ENCODE assay signal across 8 mouse cellular contexts in the genomic region with DNA sequence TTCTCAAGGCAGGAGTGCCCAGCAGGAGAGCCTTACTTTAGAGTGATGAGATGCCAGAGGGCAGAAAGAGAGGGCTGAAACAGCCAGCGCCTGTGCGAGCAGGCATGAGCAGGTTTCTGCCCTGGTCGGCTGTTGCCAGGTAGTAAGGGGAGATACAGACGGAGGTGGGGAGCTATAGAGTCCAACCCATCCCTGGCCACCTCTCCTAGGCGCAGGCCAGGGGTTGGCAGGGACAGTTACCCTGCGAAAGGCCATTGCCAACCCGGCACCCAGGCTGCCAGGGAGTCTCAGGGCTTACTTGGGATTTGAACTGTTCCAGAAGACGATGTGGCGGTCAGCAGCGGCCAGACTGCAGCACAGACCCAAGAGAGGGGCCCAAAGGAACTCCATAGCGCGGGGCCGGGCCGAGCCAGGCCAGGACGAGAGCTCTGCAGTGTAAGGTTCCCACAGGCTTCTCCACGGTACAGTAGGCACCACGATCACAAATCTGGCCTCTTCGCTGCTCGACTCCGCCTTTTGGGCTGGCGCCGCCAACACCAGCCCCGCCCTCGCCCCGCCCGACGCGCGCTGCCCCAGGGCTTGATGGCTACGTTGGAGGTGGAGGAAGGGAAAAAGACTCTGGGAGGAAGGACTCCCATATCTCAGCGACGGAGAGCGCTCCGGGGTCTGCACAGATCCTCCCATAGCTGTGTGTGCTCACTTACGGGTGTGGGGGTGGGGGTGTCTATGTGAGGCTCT. TPM values are rescaled to one million over a fixed set of nuclear protein-coding genes. Genes with fewer than 3 reads are reported as not detected.
DNase-seq lines count a peak whose midpoint lies in the region; ATAC-seq and TF ChIP-seq lines count a peak whose summit lies in the region.

No protein-coding gene starts in this region.

- H3K4me1 ChIP-seq in heart, adult 2 months (ENCODE audit: control insufficient read depth, insufficient read depth, low read length): peaks cover 15% of the 10 kb centered on the region
- H3K4me1 ChIP-seq in liver, adult 2 months (ENCODE audit: control insufficient read depth, insufficient read depth, low read length): peaks cover 25% of the 10 kb centered on the region
- H3K4me1 ChIP-seq in midbrain, postnatal 0 days (ENCODE audit: insufficient read depth, low read length): peaks cover 7% of the 10 kb centered on the region

- no peaks in the 10 kb centered on the region for H3K79me2 ChIP-seq in heart, adult 2 months (replicated peaks; ENCODE audit: control insufficient read depth, insufficient read depth, low read length)
- H3K79me2 ChIP-seq in liver, adult 2 months (ENCODE audit: control insufficient read depth, insufficient read depth, low read length): peaks cover 33% of the 10 kb centered on the region; the same call in 1 of the 2 replicates

- H3K4me3 ChIP-seq in heart, adult 2 months: peak overlapping the region; percentile 84
- H3K4me3 ChIP-seq in liver, adult 2 months (ENCODE audit: insufficient read depth, low read depth, low read length): peak overlapping the region; percentile 86
- peak overlapping the region; percentile 41 for H3K4me3 ChIP-seq in midbrain, postnatal 0 days (ENCODE audit: low read depth, low read length)

- intact Hi-C loops in heart, adult 2 months (cut with DNase I): loop anchor here (1.0 to 2.0 kb wide), 2 partner anchors 9 to 69 kb away; a partner anchor contains a TSS

- 3% methylated on average over 35 of the region's 35 CpGs for WGBS in heart, adult 2 months
- WGBS in liver, adult 2 months: 3% methylated on average over 35 of the region's 35 CpGs
- 4% methylated on average over 34 of the region's 35 CpGs for WGBS in midbrain, postnatal 0 days

- peak; percentile 78 for TF ChIP-seq EP300 in heart, adult 2 months (IDR thresholded peaks at IDR 0.05; ENCODE audit: insufficient read depth, low read depth, low read length)

- no peaks in the 10 kb centered on the region for H3K9me3 ChIP-seq in midbrain, postnatal 0 days (ENCODE audit: low read length)

- ATAC-seq in midbrain, postnatal 0 days (ENCODE audit: low FRiP score): peak; percentile 36

- H3K27me3 ChIP-seq in heart, adult 2 months (ENCODE audit: control insufficient read depth, insufficient read depth, low read length): no peaks in the 10 kb centered on the region
- H3K27me3 ChIP-seq in liver, adult 2 months (ENCODE audit: control insufficient read depth, insufficient read depth, low read length): no peaks in the 10 kb centered on the region
- peaks cover 7% of the 10 kb centered on the region; the same call in 1 of the 2 replicates for H3K27me3 ChIP-seq in midbrain, postnatal 0 days (ENCODE audit: insufficient read depth, low read length)
- H3K27me3 ChIP-seq in splenic B cell, adult 2 months (ENCODE audit: control insufficient read depth, insufficient read depth, low read length, poor library complexity, severe bottlenecking): no peaks in the 10 kb centered on the region

- H3K27ac ChIP-seq in heart, adult 2 months: peak overlapping the region; percentile 99
- peak overlapping the region; percentile 94 for H3K27ac ChIP-seq in liver, adult 2 months (replicated peaks; ENCODE audit: insufficient read depth, low read depth, low read length)
- peak overlapping the region; percentile 51; the same call in 1 of the 2 replicates for H3K27ac ChIP-seq in midbrain, postnatal 0 days (ENCODE audit: low read depth, low read length)

- peak overlapping the region; percentile 82 for H3K9ac ChIP-seq in heart, adult 2 months (ENCODE audit: low read depth, low read length)
- peak overlapping the region; percentile 84 for H3K9ac ChIP-seq in liver, adult 2 months (ENCODE audit: low read depth, low read length)
- peak overlapping the region; percentile 59 for H3K9ac ChIP-seq in midbrain, postnatal 0 days (replicated peaks; ENCODE audit: low read length, poor library complexity, severe bottlenecking)

- TF ChIP-seq CTCF in heart, adult 2 months (IDR thresholded peaks at IDR 0.05): no peak
- no peak for TF ChIP-seq CTCF in liver, adult 2 months (IDR thresholded peaks at IDR 0.05; ENCODE audit: low read depth, low read length)
- TF ChIP-seq CTCF in midbrain, postnatal 0 days (IDR thresholded peaks at IDR 0.05): no peak

- peak; percentile 94 for DNase-seq in 3134 (ENCODE audit: extremely low read depth, insufficient read length, low spot score)
- peak; percentile 82 for DNase-seq in adrenal gland, adult 8-10 months
- DNase-seq in embryo, embryonic 9.5 days (ENCODE audit: extremely low spot score): peak; percentile 87
- DNase-seq in heart, adult 2 months: peak; percentile 91 to 92
- peak; percentile 91 to 92 for DNase-seq in kidney, adult 8-10 months
- DNase-seq in liver, adult 2 months (ENCODE audit: extremely low read depth, low read depth, low spot score): peak; percentile 87
- peak; percentile 79 for DNase-seq in midbrain, postnatal 0 days (ENCODE audit: low spot score)
- peak; percentile 65 for DNase-seq in splenic B cell, adult 2 months (ENCODE audit: low read depth, low spot score)

- H3K36me3 ChIP-seq in heart, adult 2 months (ENCODE audit: control insufficient read depth, insufficient read depth, low read length): peaks cover 10% of the 10 kb centered on the region; the same call in 1 of the 2 replicates
- H3K36me3 ChIP-seq in liver, adult 2 months (ENCODE audit: control insufficient read depth, insufficient read depth, low read length): peaks cover 15% of the 10 kb centered on the region
- H3K36me3 ChIP-seq in midbrain, postnatal 0 days (ENCODE audit: insufficient read depth, low read length): no peaks in the 10 kb centered on the region
- H3K36me3 ChIP-seq in splenic B cell, adult 2 months (ENCODE audit: control insufficient read depth, insufficient read depth, low read length, poor library complexity, severe bottlenecking): no peaks in the 10 kb centered on the region

- H3K4me2 ChIP-seq in midbrain, postnatal 0 days (ENCODE audit: low read depth, low read length, poor library complexity, severe bottlenecking): peak overlapping the region; percentile 88

- TF ChIP-seq POLR2A in heart, adult 2 months (IDR thresholded peaks at IDR 0.05; ENCODE audit: insufficient read depth, low read depth, low read length): peak; percentile 98
- peak; percentile 98 for TF ChIP-seq POLR2A in liver, adult 2 months (IDR thresholded peaks at IDR 0.05; ENCODE audit: extremely low read depth, insufficient read depth, low read length)

RNA-seq across cellular contexts. Expression of a gene that starts 1.6 kb away (rescaled TPM):
- 10 to 100 TPM; 15.9 to 28.0 (median 21.0) TPM for total RNA-seq in adrenal gland, adult 8-10 months (2022)
- total RNA-seq in heart, adult 2 months (2021): 10 to 100 TPM; 22.6 to 28.4 TPM
- polyA plus RNA-seq in heart, adult 2 months (2012; rRNA removed): 39.6 and 44.4 TPM in 2 replicates
- total RNA-seq in liver, adult 2 months (2014; rRNA removed): 22.1 and 35.2 TPM in 2 replicates
- polyA plus RNA-seq in liver, adult 2 months (2012; rRNA removed): 73.1 and 73.4 TPM in 2 replicates
- total RNA-seq in midbrain, postnatal 0 days (2014; rRNA removed): 6.6 and 7.1 TPM in 2 replicates
- polyA plus RNA-seq in midbrain, postnatal 0 days (2015; fragmentation: Nextera tagmentation; extraction: Ambion mirVana): 8.9 and 9.4 TPM in 2 replicates

RNA-seq across cellular contexts. Expression of a gene that starts 9.0 kb away (rescaled TPM):
- 10 to 100 TPM; 54.2 to 80.1 (median 64.9) TPM for total RNA-seq in adrenal gland, adult 8-10 months (2022)
- total RNA-seq in heart, adult 2 months (2021): 10 to 100 TPM; 17.3 to 23.3 TPM
- polyA plus RNA-seq in heart, adult 2 months (2012; rRNA removed): 105 and 111 TPM in 2 replicates
- 6.4 and 7.0 TPM in 2 replicates for total RNA-seq in liver, adult 2 months (2014; rRNA removed)
- 36.3 and 41.2 TPM in 2 replicates for polyA plus RNA-seq in liver, adult 2 months (2012; rRNA removed)
- total RNA-seq in midbrain, postnatal 0 days (2014; rRNA removed): 22.8 and 32.0 TPM in 2 replicates
- polyA plus RNA-seq in midbrain, postnatal 0 days (2015; fragmentation: Nextera tagmentation; extraction: Ambion mirVana): 42.4 and 48.7 TPM in 2 replicates

RNA-seq across cellular contexts. Expression of a gene that starts 20.2 kb away (rescaled TPM):
- 100 to 1,000 TPM; 123 to 156 (median 136) TPM for total RNA-seq in adrenal gland, adult 8-10 months (2022)
- 10 to 100 TPM; 54.3 to 58.2 TPM for total RNA-seq in heart, adult 2 months (2021)
- 140 and 160 TPM in 2 replicates for polyA plus RNA-seq in heart, adult 2 months (2012; rRNA removed)
- 102 and 131 TPM in 2 replicates for total RNA-seq in liver, adult 2 months (2014; rRNA removed)
- 243 and 245 TPM in 2 replicates for polyA plus RNA-seq in liver, adult 2 months (2012; rRNA removed)
- 198 and 223 TPM in 2 replicates for total RNA-seq in midbrain, postnatal 0 days (2014; rRNA removed)
- polyA plus RNA-seq in midbrain, postnatal 0 days (2015; fragmentation: Nextera tagmentation; extraction: Ambion mirVana): 69.4 and 81.1 TPM in 2 replicates

RNA-seq across cellular contexts. Expression of a gene that starts 33.2 kb away (rescaled TPM):
- 1 to 10 TPM; 2.8 to 4.5 (median 3.8) TPM for total RNA-seq in adrenal gland, adult 8-10 months (2022)
- under 1 TPM; 0.39 to 0.96 TPM for total RNA-seq in heart, adult 2 months (2021)
- 1.4 and 1.9 TPM in 2 replicates for polyA plus RNA-seq in heart, adult 2 months (2012; rRNA removed)
- total RNA-seq in liver, adult 2 months (2014; rRNA removed): 0.07 and 0.18 TPM in 2 replicates
- polyA plus RNA-seq in liver, adult 2 months (2012; rRNA removed): 0.16 and 0.25 TPM in 2 replicates
- 112 and 124 TPM in 2 replicates for total RNA-seq in midbrain, postnatal 0 days (2014; rRNA removed)
- polyA plus RNA-seq in midbrain, postnatal 0 days (2015; fragmentation: Nextera tagmentation; extraction: Ambion mirVana): 69.1 TPM in 2 replicates

RNA-seq across cellular contexts. Expression of a gene that starts 33.6 kb away (rescaled TPM):
- 100 to 1,000 TPM; 131 to 144 (median 135) TPM for total RNA-seq in adrenal gland, adult 8-10 months (2022)
- total RNA-seq in heart, adult 2 months (2021): 10 to 100 TPM; 80.7 to 95.7 TPM
- 84.3 and 116 TPM in 2 replicates for polyA plus RNA-seq in heart, adult 2 months (2012; rRNA removed)
- total RNA-seq in liver, adult 2 months (2014; rRNA removed): 45.1 and 60.3 TPM in 2 replicates
- polyA plus RNA-seq in liver, adult 2 months (2012; rRNA removed): 157 and 197 TPM in 2 replicates
- total RNA-seq in midbrain, postnatal 0 days (2014; rRNA removed): 74.7 and 93.9 TPM in 2 replicates
- 219 TPM in 2 replicates for polyA plus RNA-seq in midbrain, postnatal 0 days (2015; fragmentation: Nextera tagmentation; extraction: Ambion mirVana)

Comparison
In these comparisons a context has a peak if more than half of its experiments do, and no peak if none do; other contexts are left out.
1. Peak in every context shown above with its lines: DNase-seq, ATAC-seq, H3K4me3 ChIP-seq and H3K27ac ChIP-seq.